Mouse (Mus musculus) intestine, embryonic 16.5 days (tissue): Measurements from ENCODE around the gene Cytl1. TPM values are rescaled to one million over a fixed set of nuclear protein-coding genes. Genes with fewer than 3 reads are reported as not detected.

Experiments used
- ATAC-seq: fragments of 200-750 bp; cut with Nextera tagmentation; 2 replicates; pipeline ENCODE4 v1.8.0; 2017; ENCODE audit warnings: moderate TSS enrichment, moderate library complexity
- H3K27ac ChIP-seq: fragments of 300-500 bp; sonication (generic); 2 replicates; pipeline ENCODE4 v1.5.1; 2014; ENCODE audit warnings: mild to moderate bottlenecking, low read length
- H3K27me3 ChIP-seq: fragments of 300-500 bp; sonication (generic); replicated peaks from 2 replicates; pipeline ENCODE4 v1.6.1; 2014; ENCODE audit warnings: low read length, control low read depth, mixed read lengths; ENCODE audit not compliant: control insufficient read depth, insufficient read depth
- H3K36me3 ChIP-seq: fragments of 300-500 bp; sonication (generic); 2 replicates; pipeline ENCODE4 v1.6.1; 2014; ENCODE audit warnings: low read length, control low read depth; ENCODE audit not compliant: control insufficient read depth, insufficient read depth
- H3K4me1 ChIP-seq: fragments of 300-500 bp; sonication (generic); 2 replicates; pipeline ENCODE4 v1.6.1; 2014; ENCODE audit warnings: low read length, control low read depth, mixed read lengths; ENCODE audit not compliant: control insufficient read depth, insufficient read depth
- H3K4me2 ChIP-seq: fragments of 300-500 bp; sonication (generic); 2 replicates; pipeline ENCODE4 v1.6.1; 2014; ENCODE audit warnings: low read depth, low read length, control low read depth
- H3K4me3 ChIP-seq: fragments of 300-500 bp; sonication (generic); 2 replicates; pipeline ENCODE4 v1.5.1; 2014; ENCODE audit warnings: mild to moderate bottlenecking, low read length
- H3K9ac ChIP-seq: fragments of 300-500 bp; sonication (generic); 2 replicates; pipeline ENCODE4 v1.6.1; 2014; ENCODE audit warnings: low read depth, low read length
- H3K9me3 ChIP-seq: fragments of 300-500 bp; sonication (generic); 2 replicates; pipeline ENCODE4 v1.6.1; 2016; ENCODE audit warnings: low read length, control low read depth; ENCODE audit not compliant: control insufficient read depth
- WGBS: fragments of 180-500 bp; shearing (Covaris S2); extraction: QIAGEN DNeasy Blood & Tissue Kit; methylation state at CpG from one replicate; pipeline ENCODE4 v1.1.7; 2014; 5-methylcytosine and 5-hydroxymethylcytosine counted together
- polyA plus RNA-seq: library from polyadenylated mRNA; unstranded; fragments of >200 nt; fragmentation: Nextera tagmentation; extraction: Ambion mirVana; gene quantifications from 2 replicates; pipeline ENCODE4 v1.2.1, GENCODE M21; 2015

Cytl1 gene
- 0.59 and 0.60 TPM in 2 replicates for polyA plus RNA-seq

- ATAC-seq: no peak
- H3K4me3 ChIP-seq: no peak within 1 kb of the TSS
- no peaks in the 10 kb centered on the region for H3K36me3 ChIP-seq
- H3K27ac ChIP-seq: no peak within 1 kb of the TSS
- no peak within 1 kb of the TSS for H3K9ac ChIP-seq
- no peak within 1 kb of the TSS for H3K4me2 ChIP-seq
- no peaks in the 10 kb centered on the region for H3K27me3 ChIP-seq
- H3K9me3 ChIP-seq: no peaks in the 10 kb centered on the region
- WGBS: 36% methylated on average over 5 of the region's 5 CpGs
- H3K4me1 ChIP-seq: no peaks in the 10 kb centered on the region
Observed at GRCm38 (mm10) chr5:37735224-37735623, at the start of gene Cytl1. Gene Cytl1 (plus strand): TSS chr5:37735519.

- H3K9ac ChIP-seq: no peak overlapping the region
- H3K27me3 ChIP-seq: no peaks in the 10 kb centered on the region
- no peaks in the 10 kb centered on the region for H3K4me1 ChIP-seq
- H3K27ac ChIP-seq: no peak overlapping the region
- H3K36me3 ChIP-seq: no peaks in the 10 kb centered on the region
- no peak for ATAC-seq
- H3K4me2 ChIP-seq: no peak overlapping the region
- no peaks in the 10 kb centered on the region for H3K9me3 ChIP-seq
- no peak overlapping the region for H3K4me3 ChIP-seq
- 63% methylated on average over 3 of the region's 3 CpGs for WGBS
Observed at GRCm38 (mm10) chr5:37692759-37693158, 42.6 kb upstream of the Cytl1 start.

GRCm38 (mm10) chr5:37695773-37696172, 39.5 kb upstream of the Cytl1 start:
- Histone ChIP-seq H3K27me3 (no peaks in the 10 kb centered on the region), H3K4me2 (no peak overlapping the region), H3K36me3 (no peaks in the 10 kb centered on the region), H3K4me1 (no peaks in the 10 kb centered on the region), H3K9ac (no peak overlapping the region), H3K9me3 (no peaks in the 10 kb centered on the region), H3K27ac (no peak overlapping the region), H3K4me3 (no peak overlapping the region)
- WGBS: 51% methylated on average over 4 of the region's 4 CpGs
- ATAC-seq: no peak

- H3K27ac ChIP-seq: no peak overlapping the region
- WGBS: 85% methylated on average over 7 of the region's 7 CpGs
- H3K27me3 ChIP-seq: no peaks in the 10 kb centered on the region
- no peak overlapping the region for H3K9ac ChIP-seq
- no peaks in the 10 kb centered on the region for H3K36me3 ChIP-seq
- no peak for ATAC-seq
- no peaks in the 10 kb centered on the region for H3K9me3 ChIP-seq
- no peak overlapping the region for H3K4me3 ChIP-seq
- H3K4me1 ChIP-seq: no peaks in the 10 kb centered on the region
- H3K4me2 ChIP-seq: no peak overlapping the region
Observed at GRCm38 (mm10) chr5:37697286-37697685, 38.0 kb upstream of the Cytl1 start.

GRCm38 (mm10) chr5:37699757-37700156, 35.6 kb upstream of the Cytl1 start:
- no peaks in the 10 kb centered on the region for H3K36me3 ChIP-seq
- 73% methylated on average over 12 of the region's 12 CpGs for WGBS
- no peaks in the 10 kb centered on the region for H3K27me3 ChIP-seq
- H3K4me1 ChIP-seq: no peaks in the 10 kb centered on the region
- no peak overlapping the region for H3K27ac ChIP-seq
- no peaks in the 10 kb centered on the region for H3K9me3 ChIP-seq
- no peak for ATAC-seq
- no peak overlapping the region for H3K9ac ChIP-seq
- H3K4me2 ChIP-seq: no peak overlapping the region
- no peak overlapping the region for H3K4me3 ChIP-seq

- WGBS: 78% methylated on average over 2 of the region's 2 CpGs
- Histone ChIP-seq H3K4me3 (no peak overlapping the region), H3K9me3 (no peaks in the 10 kb centered on the region), H3K27me3 (no peaks in the 10 kb centered on the region), H3K27ac (no peak overlapping the region), H3K4me2 (no peak overlapping the region), H3K9ac (no peak overlapping the region), H3K36me3 (no peaks in the 10 kb centered on the region), H3K4me1 (no peaks in the 10 kb centered on the region)
- ATAC-seq: no peak
Observed at GRCm38 (mm10) chr5:37704962-37705361, 30.4 kb upstream of the Cytl1 start.

- H3K9ac ChIP-seq: no peak overlapping the region
Observed at GRCm38 (mm10) chr5:37708124-37708523, 27.2 kb upstream of the Cytl1 start.

GRCm38 (mm10) chr5:37709257-37709904, 25.9 kb upstream of the Cytl1 start:
- Histone ChIP-seq H3K27me3 (no peaks in the 10 kb centered on the region), H3K27ac (no peak overlapping the region), H3K4me1 (no peaks in the 10 kb centered on the region), H3K9ac (no peak overlapping the region), H3K36me3 (no peaks in the 10 kb centered on the region), H3K4me2 (no peak overlapping the region), H3K4me3 (no peak overlapping the region), H3K9me3 (no peaks in the 10 kb centered on the region)
- ATAC-seq: peak; percentile 76
- 58% methylated on average over 5 of the region's 5 CpGs for WGBS

More at GRCm38 (mm10) chr5:37708124-37708523, 27.2 kb upstream of the Cytl1 start:
- no peaks in the 10 kb centered on the region for H3K27me3 ChIP-seq
- WGBS: 66% methylated on average over 3 of the region's 3 CpGs
- no peaks in the 10 kb centered on the region for H3K36me3 ChIP-seq
- no peak overlapping the region for H3K27ac ChIP-seq
- no peak overlapping the region for H3K4me2 ChIP-seq
- no peak overlapping the region for H3K4me3 ChIP-seq
- no peaks in the 10 kb centered on the region for H3K9me3 ChIP-seq
- no peak for ATAC-seq
- H3K4me1 ChIP-seq: no peaks in the 10 kb centered on the region

GRCm38 (mm10) chr5:37716505-37717372, 18.6 kb upstream of the Cytl1 start, which contains the start of gene Stk32b:
Gene Stk32b (minus strand): TSS chr5:37717171.
- peaks cover 6% of the 10 kb centered on the region; the same call in 1 of the 2 replicates for H3K4me1 ChIP-seq
- H3K9ac ChIP-seq: peak within 1 kb of the TSS; percentile 50
- ATAC-seq: peak; percentile 76
- no peaks in the 10 kb centered on the region for H3K36me3 ChIP-seq
- H3K27ac ChIP-seq: no peak within 1 kb of the TSS
- WGBS: under 1% methylated on average over 40 of the region's 40 CpGs
- no peaks in the 10 kb centered on the region for H3K9me3 ChIP-seq
- H3K4me3 ChIP-seq: peak within 1 kb of the TSS; percentile 46
- H3K4me2 ChIP-seq: peak within 1 kb of the TSS; percentile 76
- peaks cover 13% of the 10 kb centered on the region; the same call in 1 of the 2 replicates for H3K27me3 ChIP-seq
